Mouse (Mus musculus) frontal cortex, postnatal 10 days (tissue): ENCODE measurements at regions not wholly inside any gene's neighbourhood (a gene's known extent, or its start where the extent isn't known, plus 50 kb on each side); places are given as distances from the start of the nearest gene placed in this dataset.

Experiments
- DNase-seq, 2 experiments: peaks; one replicate each; pipeline ENCODE4 v3.0.0; 2022; ENCODE audit warnings: low spot score in 2 of 2, mixed read lengths in 1 of 2

- DNase-seq, result no peak
Observed at GRCm38 (mm10) chr14:78372102-78372501, 64.3 kb upstream of the Tnfsf11 start.

- no peak for DNase-seq
Observed at GRCm38 (mm10) chr14:78368881-78369280, 61.0 kb upstream of the Tnfsf11 start.

- no peak for DNase-seq
Observed at GRCm38 (mm10) chr14:78364822-78365221, 57.0 kb upstream of the Tnfsf11 start.

GRCm38 (mm10) chr14:78363123-78363522, 55.3 kb upstream of the Tnfsf11 start:
- DNase-seq, result no peak
